Mouse (Mus musculus): Measurements from ENCODE around the gene Znrf3.
"Not testable (repeated sequence)": the region's sequence is repeated elsewhere in the genome, so short reads cannot be mapped to it uniquely, and the experiment has no call there.

Znrf3 gene

DNA sequence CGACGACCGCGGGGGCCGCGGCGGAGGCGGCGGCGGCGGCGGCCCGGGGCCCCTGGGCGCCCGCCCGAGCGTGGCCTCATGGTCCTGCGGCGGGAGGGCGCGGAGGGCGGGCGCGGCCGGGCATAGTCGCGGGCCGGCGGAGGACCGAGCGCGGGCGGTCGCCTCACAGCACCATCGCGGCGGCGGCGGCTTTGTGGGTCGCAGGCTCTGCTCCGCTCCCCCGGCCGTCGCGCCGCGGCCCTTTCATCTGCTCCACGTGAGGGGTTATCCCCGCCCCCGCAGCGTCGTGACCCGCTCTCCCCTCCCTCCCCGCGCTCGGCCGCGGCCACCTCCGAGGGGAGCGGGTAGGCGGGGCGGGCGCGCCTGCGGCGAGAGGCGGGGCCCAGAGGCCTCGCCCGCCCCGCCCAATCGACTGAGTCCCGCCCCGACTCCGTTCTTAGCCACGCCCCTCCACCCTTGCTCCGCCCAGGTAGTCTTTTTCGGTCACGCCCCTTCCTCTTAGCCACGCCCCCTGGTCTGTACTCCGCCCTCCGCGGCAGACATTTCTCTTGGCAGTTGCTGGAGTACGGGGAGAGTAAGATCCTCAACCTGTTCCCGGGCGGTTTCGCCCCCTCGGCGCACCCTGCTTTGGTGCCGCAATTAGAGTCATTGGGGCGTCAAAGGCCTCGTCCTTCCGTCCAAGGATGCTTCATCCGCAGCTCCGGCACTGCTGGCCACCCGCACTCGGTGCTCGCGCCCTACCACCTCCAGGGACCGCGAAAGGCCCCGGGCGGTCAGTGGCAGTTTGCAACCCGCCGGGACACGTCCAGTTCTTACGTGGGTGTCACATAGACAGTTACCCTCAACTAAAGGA is at the start of gene Znrf3:
Znrf3 (minus strand) TSS at position 249 of the 853 bp plus-strand sequence.
- in situ Hi-C loops (cut with MboI, MseI) = no loop called here

DNA sequence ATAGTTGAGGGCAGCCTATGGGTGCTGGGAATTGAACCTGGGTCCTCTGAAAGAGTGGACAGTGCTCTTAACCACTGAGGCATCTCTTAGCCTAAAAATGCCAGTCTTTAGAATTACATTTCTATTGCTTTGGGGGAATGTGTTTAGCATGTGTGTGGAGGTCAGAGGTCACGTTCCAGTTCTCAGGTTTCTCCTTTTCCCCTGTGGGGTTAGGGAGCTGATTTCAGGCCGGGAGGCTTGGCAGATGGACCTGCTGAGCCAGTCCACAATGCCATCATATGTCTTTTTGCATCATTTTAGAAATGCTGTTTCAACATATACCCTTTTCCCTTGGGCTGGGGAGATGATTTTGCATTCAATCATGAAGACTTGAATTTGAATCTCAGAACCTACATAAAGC is 49.2 kb upstream of the Znrf3 start:
- in situ Hi-C loops (cut with MboI, MseI) = loop anchor here (5.0 kb wide), 1 partner anchor 133 kb away; no protein-coding TSS in a partner anchor

DNA sequence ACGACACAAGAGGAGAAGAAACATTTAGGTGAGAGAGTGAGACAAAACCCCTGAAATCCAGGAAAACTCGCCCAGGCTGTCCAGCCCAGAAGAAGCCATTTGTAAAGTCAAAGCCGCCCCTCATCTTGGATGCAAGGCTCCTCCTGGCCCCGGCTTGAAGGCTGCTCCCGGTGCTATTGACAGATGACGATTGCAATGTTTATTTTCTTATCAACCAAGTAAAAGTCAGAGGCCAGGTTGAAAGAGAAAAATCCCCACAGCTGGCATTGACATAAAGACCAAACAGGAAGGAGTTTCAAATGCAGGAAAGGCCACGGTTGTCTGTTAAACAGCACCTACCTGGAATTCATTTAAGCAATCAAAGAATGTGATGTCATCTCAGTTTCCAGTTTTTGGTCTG is 47.3 kb upstream of the Znrf3 start:
- in situ Hi-C loops (cut with MboI, MseI) = loop anchor here (5.0 kb wide), 1 partner anchor 135 kb away; no protein-coding TSS in a partner anchor

DNA sequence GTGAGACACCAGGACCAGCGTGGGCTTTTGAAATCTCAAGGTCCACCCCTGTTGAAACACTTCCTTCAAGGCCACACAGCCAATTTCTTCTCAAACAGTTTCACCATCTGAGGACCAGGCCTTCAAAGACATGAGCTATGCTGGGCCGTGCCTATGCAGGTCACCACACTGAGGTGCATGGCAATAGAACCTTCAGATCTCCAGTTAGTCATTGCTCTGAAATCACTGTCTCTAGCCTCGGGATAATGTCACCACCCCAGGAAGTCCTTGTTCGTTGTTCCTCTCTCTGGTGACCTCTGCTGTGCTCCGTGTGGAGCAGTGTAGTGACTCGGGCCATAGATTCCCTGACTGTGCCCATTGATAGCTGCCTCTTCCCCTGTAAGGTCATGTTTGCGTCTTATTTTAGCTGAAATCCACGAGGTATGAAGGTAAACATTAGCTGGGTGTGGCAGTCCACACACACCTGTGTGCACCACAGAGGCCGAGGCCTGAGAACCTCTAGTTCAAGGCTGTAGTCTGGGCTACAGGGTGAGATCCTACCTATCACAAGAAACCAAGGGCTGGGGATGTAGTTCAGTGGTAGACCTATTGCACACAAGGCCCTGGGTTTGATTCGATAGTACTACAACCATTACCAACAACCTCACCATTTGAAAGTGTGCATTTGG is 46.5 kb upstream of the Znrf3 start:
- in situ Hi-C loops (cut with MboI, MseI) = loop anchor here (5.0 kb wide), 1 partner anchor 136 kb away; no protein-coding TSS in a partner anchor

DNA sequence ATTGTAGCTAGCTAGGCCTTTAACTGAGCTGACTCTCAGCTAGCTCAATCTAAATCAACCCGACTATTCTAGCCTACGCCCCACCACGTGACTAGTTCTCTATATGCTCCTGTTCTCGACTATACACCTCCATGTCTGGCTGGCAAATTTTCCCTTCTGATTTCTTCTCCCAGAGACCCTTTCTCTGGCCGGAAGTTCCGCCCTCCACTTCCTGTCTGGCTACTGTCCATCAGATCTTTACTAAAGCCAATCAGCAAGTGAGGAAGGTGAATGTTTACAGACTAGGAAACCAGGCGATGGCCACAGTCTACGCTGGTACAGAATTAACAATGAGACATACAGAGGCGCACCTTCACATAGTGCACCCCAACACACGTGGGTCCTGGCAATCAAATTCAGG is 44.8 kb upstream of the Znrf3 start:
- in situ Hi-C loops (cut with MboI, MseI) = loop anchor here (5.0 kb wide), 1 partner anchor 33 kb away; the partner anchor contains the start of gene Xbp1

DNA sequence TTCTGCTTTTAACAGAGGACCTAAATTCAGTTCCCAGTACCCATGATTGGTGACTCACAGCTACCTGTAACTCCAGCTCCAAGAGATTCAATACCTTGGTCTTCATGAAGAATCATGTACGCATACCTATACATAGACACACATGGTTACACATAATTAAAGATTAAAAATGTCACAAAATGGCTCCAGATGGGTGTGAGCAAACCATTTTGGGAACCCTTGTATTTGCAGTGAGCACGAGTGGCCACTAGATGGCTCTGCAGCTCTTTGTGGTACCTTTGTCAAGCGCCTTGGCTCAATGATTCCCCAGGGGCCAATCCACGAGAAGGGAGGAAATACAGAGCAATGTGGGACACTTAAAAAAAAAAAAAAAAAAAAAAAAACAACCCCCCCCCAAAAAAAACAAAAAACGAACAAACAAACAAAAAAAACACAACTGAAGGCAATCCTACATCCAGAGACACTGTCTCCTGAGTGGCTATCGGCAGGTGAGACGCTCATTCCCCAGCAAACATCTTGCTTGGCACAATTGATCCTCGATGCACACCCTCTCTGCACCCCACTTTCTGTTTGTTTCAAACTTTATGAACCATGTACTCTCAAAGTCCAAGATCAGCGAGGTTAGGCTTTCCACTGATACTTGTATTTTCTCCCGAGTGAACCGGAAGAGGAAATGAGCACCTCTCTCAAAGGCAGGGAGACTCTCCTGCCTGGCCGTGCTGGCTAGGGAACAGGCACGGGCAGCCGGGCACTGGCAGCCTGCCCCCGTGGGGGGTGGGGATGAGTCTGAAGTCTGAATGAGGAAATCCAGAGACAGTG is 40.8 kb upstream of the Znrf3 start:
- in situ Hi-C loops (cut with MboI, MseI) = loop anchor here (5.0 kb wide), 1 partner anchor 37 kb away; the partner anchor contains the start of gene Xbp1

DNA sequence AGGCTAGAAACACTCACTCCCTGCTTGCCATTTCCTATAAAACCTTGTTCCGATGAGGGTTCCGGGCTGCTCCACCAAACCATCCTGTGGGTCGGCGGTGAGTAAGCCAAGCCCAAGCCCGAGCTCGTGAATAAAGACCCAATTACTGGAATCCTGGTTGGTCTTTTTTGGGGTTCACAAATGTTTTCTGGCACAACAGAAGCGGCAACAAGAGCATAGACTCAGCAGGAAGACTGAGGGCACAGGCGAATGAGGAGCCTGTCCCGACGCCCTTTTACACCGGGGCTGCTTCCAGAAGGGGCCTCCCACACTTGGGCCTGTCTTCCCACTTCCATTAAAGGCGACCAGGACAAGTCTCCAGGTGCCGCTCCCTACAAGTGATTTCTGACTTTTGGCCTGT is 37.9 kb upstream of the Znrf3 start:
- in situ Hi-C loops (cut with MboI, MseI) = no loop called here

DNA sequence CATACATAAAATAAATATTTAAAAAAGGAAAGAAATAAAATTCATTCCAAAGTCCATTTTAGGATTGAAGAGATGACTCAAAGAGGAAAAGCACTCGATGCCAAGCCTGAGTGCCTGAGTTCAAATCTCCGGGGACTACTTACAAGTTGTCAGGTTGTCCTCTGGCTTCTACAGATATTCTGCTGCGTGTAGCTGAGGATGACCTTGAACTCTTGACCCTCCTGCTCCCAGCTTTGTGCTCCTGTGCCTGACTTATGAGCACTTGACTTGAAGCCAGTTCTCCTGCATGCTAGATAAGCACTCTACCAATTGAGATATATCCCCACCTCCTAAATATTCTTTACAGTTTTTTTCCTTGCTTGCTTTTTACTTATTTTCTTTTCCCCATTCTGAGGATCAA is 34.2 kb upstream of the Znrf3 start:
- in situ Hi-C loops (cut with MboI, MseI) = no loop called here

DNA sequence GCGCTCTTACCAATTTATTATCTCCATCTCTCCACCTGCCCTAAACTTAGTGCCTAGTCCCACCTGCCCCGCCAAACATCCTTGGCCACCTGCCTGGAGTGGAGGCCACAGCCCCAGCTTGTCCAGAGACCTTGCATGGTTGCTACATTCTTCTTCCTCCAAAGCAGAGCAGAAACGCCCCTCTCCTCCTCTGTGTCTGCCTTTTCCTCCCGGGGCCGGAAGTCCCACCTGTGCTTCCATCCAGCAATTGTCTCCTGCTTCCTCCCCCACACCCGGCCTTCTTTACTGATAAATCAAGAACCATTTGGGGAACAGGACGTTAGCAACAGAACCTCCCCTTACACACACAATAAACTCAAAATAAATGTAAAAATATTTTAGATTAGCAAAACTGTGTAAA is 33.5 kb upstream of the Znrf3 start:
- in situ Hi-C loops (cut with MboI, MseI) = no loop called here

DNA sequence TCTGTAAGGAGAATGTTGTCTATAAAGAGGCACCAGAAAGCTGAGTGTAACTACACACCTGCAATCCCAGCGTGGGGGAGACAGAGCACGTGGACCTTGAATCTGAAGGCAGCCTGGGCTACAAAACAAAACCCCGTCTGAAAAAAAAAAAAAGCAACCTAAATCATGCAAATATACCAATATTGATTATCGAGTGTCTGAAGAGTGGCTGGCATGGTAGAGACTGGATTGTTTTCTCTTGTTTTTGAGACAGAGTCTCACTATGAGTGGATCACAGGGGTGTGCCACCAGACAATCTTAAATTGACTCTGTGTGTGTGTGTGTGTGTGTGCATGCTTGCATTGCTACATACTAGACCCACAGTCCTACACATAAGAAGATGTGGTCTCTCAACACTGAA is 32.2 kb upstream of the Znrf3 start:
- in situ Hi-C loops (cut with MboI, MseI) = no loop called here

DNA sequence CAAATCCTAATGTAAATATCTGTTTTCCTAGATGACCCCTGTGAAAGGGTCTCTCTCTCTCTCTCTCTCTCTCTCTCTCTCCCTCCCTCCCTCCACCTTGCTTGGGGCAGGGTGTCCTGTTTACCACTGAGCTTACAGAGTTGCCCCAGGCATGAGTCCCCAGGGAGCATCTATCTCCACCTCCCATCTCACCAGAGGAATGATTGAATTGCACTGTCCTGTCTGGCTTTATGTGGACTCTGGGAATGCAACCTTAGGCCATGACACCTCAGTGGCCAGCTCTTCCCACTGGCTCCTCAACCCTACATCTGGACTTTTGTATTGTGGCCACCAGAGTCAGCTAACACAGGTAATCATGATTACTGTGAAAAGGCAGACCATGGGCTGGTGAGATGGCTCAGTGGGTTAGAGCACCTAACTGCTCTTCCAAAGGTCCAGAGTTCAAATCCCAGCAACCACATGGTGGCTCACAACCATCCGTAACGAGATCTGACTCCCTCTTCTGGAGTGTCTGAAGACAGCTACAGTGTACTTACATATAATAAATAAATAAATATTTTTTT is 31.0 kb upstream of the Znrf3 start:
- in situ Hi-C loops (cut with MboI, MseI) = not testable (repeated sequence)

DNA sequence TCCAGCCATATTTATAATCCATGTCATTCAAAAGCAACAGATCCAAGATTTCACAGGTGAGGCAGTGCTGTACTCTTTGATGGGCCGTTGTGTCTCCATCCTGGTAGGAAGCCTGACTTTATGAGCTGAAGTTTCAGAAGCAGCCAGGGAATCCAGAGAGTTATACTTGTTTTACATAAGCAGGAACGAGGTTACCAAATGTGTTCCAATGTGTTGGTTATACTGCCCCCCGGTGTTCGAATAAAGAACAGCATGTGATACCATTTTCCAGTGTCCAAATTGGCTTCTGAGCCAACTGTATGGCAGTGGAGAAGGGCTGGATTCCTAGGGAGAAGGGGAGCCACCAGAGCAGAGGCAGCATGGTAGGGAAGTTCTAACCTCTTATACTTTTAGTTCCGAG is 29.5 kb upstream of the Znrf3 start:
- in situ Hi-C loops (cut with MboI, MseI) = loop anchor here (5.0 kb wide), 1 partner anchor 182 kb away; no protein-coding TSS in a partner anchor

DNA sequence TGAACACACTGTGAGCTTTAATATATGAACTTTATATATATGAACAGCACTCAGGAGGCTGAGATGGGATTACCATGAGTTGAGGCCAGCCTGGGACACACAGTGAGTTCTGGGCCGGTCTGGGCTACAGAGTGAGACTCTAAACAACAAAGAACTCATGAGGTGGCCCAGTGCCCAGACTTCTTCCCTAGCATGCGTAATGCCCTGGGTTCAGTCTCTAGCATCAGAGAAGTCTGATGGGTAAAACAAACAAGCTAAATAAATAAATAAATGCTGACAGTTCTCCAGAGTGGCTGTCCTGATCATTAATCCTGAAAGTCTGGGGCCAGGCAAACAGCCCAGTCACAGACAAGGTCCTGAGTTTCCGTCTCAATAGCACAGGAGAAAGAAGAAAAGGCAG is 25.4 kb upstream of the Znrf3 start:
- in situ Hi-C loops (cut with MboI, MseI) = loop anchor here (5.0 kb wide), 1 partner anchor 178 kb away; no protein-coding TSS in a partner anchor

DNA sequence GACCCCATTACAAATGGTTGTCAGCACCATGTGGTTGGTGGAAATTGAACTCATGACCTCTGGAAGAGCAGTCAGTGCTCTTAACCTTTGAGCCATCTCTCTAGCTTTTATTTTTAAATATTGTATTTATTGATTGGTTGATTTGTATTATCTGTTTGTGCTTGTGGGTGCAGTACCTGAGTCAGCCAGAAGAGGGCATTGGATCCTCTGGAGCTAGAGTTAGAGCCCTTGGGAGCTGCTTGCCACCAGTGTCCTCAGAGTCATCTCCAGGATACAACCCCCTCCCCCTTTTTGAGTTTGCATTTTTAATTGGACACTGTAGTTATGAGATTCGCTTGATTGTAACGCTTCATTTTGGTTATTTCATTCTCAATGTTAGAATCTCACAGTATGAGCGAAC is 24.4 kb upstream of the Znrf3 start:
- in situ Hi-C loops (cut with MboI, MseI) = loop anchor here (10.0 kb wide), 1 partner anchor 274 kb away; no protein-coding TSS in a partner anchor

DNA sequence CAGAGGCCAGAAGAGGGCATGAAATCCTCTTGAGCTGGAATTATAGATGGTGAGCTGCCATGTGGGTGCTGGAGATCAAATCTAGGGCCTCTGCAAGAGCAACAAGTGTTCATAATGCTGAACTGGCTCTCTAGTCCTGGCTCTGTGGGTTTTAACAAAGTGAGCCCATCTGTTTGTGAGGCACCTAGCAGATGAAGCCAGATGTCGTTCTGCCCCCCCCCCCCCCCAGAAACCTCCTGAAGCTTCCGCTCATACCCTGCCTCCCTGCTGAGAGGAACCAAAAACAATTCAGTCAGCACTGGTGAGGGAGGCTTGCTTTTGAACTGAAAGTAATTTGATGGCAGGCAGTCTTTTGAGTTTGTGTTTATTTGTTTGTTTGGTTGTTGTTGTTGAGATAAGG is 23.8 kb upstream of the Znrf3 start:
- in situ Hi-C loops (cut with MboI, MseI) = loop anchor here (10.0 kb wide), 1 partner anchor 274 kb away; no protein-coding TSS in a partner anchor

DNA sequence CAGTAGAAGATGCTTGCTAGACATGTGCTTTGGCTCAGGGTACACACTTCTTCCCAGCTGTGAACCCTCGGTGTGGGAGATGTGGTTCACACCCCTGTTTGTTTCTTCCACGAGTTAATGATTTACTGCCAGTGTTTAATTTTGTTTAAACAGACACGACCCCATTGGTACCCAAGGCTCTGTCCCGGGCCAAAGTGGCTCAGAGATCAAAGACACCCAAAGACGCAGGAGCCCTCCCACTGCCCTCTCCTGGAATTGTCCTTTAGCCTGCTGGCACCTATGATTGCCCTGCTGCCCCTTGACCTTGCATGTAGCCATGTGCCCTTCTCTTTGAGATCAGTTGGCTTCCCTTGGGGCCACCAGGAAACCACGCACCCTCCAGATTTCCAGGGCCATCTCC is 7.3 kb upstream of the Znrf3 start:
- in situ Hi-C loops (cut with MboI, MseI) = no loop called here

DNA sequence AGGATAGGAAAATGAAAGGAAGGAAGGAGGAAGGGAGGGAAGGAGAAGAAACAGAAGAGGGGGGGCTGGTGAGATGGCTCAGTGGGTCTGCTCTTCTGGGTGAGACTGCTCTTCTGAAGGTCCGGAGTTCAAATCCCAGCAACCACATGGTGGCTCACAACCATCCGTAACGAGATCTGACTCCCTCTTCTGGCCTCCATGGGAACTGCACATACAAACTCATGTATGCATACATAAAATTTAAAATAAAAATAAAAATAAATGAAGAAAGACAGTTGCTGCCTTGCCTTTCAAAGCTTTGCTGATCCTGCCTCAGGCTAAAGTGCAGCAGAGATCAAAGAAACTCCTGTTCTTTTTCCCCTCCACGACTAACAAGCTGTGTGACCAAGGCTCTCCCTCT is 6.7 kb upstream of the Znrf3 start:
- in situ Hi-C loops (cut with MboI, MseI) = no loop called here

DNA sequence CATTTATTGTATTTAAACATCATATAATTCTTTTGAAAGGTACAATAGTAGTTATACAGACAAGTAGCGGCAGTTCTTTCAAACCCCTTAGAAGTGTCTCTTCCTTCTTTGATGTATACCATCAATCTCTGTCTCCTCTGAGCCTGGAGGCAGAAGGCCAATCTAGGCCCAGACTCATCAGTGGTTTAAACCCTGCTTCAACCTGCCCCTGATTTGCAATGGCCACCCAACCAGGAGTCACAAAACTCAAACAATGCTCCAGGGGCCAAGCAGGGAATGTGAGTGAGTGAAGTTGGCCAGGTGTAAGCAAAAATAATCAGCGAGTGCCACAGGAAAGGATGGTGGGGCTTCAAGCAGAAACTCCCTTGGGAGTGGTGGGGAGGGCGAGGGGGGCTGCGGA is 6.1 kb upstream of the Znrf3 start:
- in situ Hi-C loops (cut with MboI, MseI) = no loop called here

DNA sequence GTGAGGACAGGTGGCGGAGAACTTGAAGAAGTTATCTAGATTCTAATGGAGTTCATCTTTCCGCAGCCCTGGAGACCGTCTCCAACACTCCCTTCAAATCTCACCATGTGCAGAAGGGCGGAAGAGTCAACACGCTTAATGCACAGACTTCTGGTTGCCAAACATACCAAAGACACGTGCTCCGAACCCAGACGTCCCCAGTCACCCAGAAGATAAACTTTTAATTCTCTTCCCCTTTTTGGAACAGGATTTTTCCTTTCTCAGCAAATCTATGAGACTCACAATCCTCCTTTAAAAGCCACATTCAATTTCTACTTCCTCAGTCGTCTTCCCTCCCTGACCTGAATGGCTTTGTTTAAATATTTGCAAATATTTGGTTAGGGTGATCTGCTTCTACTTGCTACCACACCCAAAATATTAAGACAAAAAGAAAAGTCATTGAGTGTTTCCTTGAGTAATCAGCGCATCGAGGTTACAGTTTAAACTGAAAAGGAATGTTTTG is 856 bp upstream of the Znrf3 start:
- in situ Hi-C loops (cut with MboI, MseI) = no loop called here

DNA sequence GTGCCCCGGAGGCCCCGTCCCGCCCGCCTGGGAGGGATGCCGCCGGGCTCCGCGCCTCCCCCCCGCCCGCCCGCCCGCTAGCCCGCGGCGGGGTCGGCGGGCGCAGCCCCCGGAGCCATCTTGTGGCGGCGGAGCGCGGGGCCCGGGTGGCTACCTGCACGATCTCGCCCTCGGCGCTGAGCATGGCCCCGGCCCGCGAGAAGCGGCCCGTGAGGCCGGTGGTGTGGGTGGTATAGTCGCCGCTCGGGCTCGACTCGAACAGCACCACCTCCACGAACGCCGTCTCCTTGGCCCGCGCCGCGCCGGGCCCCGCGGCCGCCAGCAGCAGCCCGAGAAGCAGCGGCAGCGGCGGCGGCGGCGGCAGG is 431 bp downstream of the Znrf3 start:
- in situ Hi-C loops (cut with MboI, MseI) = no loop called here

DNA sequence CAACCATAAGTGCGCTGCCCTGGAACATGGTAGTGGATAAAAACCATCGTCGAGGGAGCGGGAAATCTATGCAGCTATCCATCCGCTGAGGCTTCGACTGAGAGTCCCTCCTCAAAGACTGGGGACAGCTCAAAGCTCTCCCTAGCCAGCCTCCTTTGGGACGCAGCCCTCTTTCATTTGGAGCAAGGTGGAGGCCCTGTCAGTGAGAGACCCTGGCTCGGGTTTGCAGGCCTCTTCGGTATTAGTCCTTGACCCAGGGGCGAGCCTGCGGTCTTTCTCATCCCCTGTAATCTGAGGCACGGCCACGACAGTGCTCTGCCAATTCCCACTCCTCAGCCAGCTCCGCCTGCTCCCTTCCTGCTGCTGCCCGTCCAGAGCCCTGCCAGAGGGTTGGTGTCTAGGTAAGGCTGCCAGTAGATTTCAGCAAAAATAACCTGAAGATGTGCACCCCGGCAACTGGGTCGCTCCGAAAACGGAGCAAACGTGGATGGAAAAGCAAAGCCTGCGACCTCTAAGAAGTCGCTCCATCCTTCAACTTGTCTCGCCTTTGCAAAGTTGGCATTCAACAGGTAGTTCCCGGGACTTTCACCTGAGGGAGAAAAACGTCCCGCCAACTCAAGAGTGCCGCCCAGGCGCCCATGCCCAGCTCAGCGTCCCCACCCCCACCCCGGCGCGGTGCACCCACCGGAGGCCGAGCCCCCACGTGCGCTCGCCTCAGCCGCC is 975 bp downstream of the Znrf3 start:
- in situ Hi-C loops (cut with MboI, MseI) = no loop called here

All from T-helper 2 cell (primary cell).